Mouse (Mus musculus): ENCODE data around the gene Fam240a.
A peak's percentile ranks its signal among the peaks of the same experiment; 100 is the strongest.

The Fam240a gene

GRCm38 (mm10) chr9:110945343-110945742 is 28.7 kb upstream of the Fam240a start:
- DNase-seq (ENCODE audit: low read depth, low spot score), result no peak

GRCm38 (mm10) chr9:110944265-110944664 is 27.6 kb upstream of the Fam240a start:
- peak; percentile 38 for DNase-seq (ENCODE audit: low read depth, low spot score)

- no peak for DNase-seq (ENCODE audit: low read depth, low spot score)
Observed at GRCm38 (mm10) chr9:110937506-110938490, 21.1 kb upstream of the Fam240a start.

GRCm38 (mm10) chr9:110935941-110936340 is 19.3 kb upstream of the Fam240a start:
- DNase-seq (ENCODE audit: low read depth, low spot score), result no peak

- no peak for DNase-seq (ENCODE audit: low read depth, low spot score)
Observed at GRCm38 (mm10) chr9:110933850-110934437, 17.3 kb upstream of the Fam240a start.

GRCm38 (mm10) chr9:110931573-110931972 is 14.9 kb upstream of the Fam240a start:
- DNase-seq (ENCODE audit: low read depth, low spot score), result no peak

GRCm38 (mm10) chr9:110922759-110923158 is 6.1 kb upstream of the Fam240a start:
- DNase-seq (ENCODE audit: low read depth, low spot score), result peak; percentile 60

GRCm38 (mm10) chr9:110920665-110921419 is 4.2 kb upstream of the Fam240a start:
- DNase-seq (ENCODE audit: low read depth, low spot score), result no peak

- no peak for DNase-seq (ENCODE audit: low read depth, low spot score)
Observed at GRCm38 (mm10) chr9:110915466-110915865, 1.2 kb downstream of the Fam240a start.

- DNase-seq (ENCODE audit: low read depth, low spot score), result no peak
Observed at GRCm38 (mm10) chr9:110914631-110915236, 1.9 kb downstream of the Fam240a start.

GRCm38 (mm10) chr9:110909371-110909967 is 7.2 kb downstream of the Fam240a start:
- DNase-seq (ENCODE audit: low read depth, low spot score), result peak; percentile 18

GRCm38 (mm10) chr9:110908631-110909016 is 8.0 kb downstream of the Fam240a start:
- DNase-seq (ENCODE audit: low read depth, low spot score), result no peak

GRCm38 (mm10) chr9:110907838-110908630 is 8.6 kb downstream of the Fam240a start:
- no peak for DNase-seq (ENCODE audit: low read depth, low spot score)

GRCm38 (mm10) chr9:110907201-110907837 is 9.3 kb downstream of the Fam240a start:
- no peak for DNase-seq (ENCODE audit: low read depth, low spot score)

GRCm38 (mm10) chr9:110902271-110902670 is 14.4 kb downstream of the Fam240a start:
- no peak for DNase-seq (ENCODE audit: low read depth, low spot score)

GRCm38 (mm10) chr9:110901204-110901603 is 15.5 kb downstream of the Fam240a start:
- no peak for DNase-seq (ENCODE audit: low read depth, low spot score)

- DNase-seq (ENCODE audit: low read depth, low spot score), result no peak
Observed at GRCm38 (mm10) chr9:110899451-110900008, 17.1 kb downstream of the Fam240a start.

GRCm38 (mm10) chr9:110896595-110896994 is 20.1 kb downstream of the Fam240a start:
- no peak for DNase-seq (ENCODE audit: low read depth, low spot score)

GRCm38 (mm10) chr9:110895994-110896393 is 20.7 kb downstream of the Fam240a start:
- no peak for DNase-seq (ENCODE audit: low read depth, low spot score)

GRCm38 (mm10) chr9:110895507-110895906 is 21.2 kb downstream of the Fam240a start:
- DNase-seq (ENCODE audit: low read depth, low spot score), result peak; percentile 10

Measured in A20 (cell line).